Mouse (Mus musculus) midbrain, embryonic 16.5 days (tissue): ENCODE data around the gene Rab3gap1. TPM values are rescaled to one million over a fixed set of nuclear protein-coding genes. Genes with fewer than 3 reads are reported as not detected.

Source experiments
- ATAC-seq: fragments of 200-750 bp; cut with Nextera tagmentation; 2 replicates; pipeline ENCODE4 v1.8.0; 2017; ENCODE audit warnings: moderate TSS enrichment
- H3K27ac ChIP-seq: fragments of 300-500 bp; sonication (generic); 2 replicates; pipeline ENCODE4 v1.5.1; 2014; ENCODE audit warnings: mild to moderate bottlenecking, low read length, mixed read lengths
- H3K27me3 ChIP-seq: fragments of 300-500 bp; sonication (generic); 2 replicates; pipeline ENCODE4 v1.6.1; 2014; ENCODE audit warnings: low read depth, low read length, mixed read lengths; ENCODE audit not compliant: control insufficient read depth, insufficient read depth
- H3K36me3 ChIP-seq: fragments of 300-500 bp; sonication (generic); 2 replicates; pipeline ENCODE4 v1.6.1; 2014; ENCODE audit warnings: mild to moderate bottlenecking, low read length, moderate library complexity, mixed read lengths; ENCODE audit not compliant: control insufficient read depth, insufficient read depth
- H3K4me1 ChIP-seq: fragments of 300-500 bp; sonication (generic); 2 replicates; pipeline ENCODE4 v1.6.1; 2014; ENCODE audit warnings: mild to moderate bottlenecking, low read length, mixed read lengths; ENCODE audit not compliant: control insufficient read depth, insufficient read depth
- H3K4me2 ChIP-seq: fragments of 300-500 bp; sonication (generic); 2 replicates; pipeline ENCODE4 v1.6.1; 2014; ENCODE audit warnings: mild to moderate bottlenecking, low read length, mixed read lengths
- H3K4me3 ChIP-seq: fragments of 300-500 bp; sonication (generic); 2 replicates; pipeline ENCODE4 v1.5.1; 2014; ENCODE audit warnings: low read depth, mild to moderate bottlenecking, low read length, moderate library complexity, mixed read lengths
- H3K9ac ChIP-seq: fragments of 300-500 bp; sonication (generic); 2 replicates; pipeline ENCODE4 v1.6.1; 2014; ENCODE audit warnings: low read depth, low read length, mixed read lengths
- H3K9me3 ChIP-seq: fragments of 300-500 bp; sonication (generic); replicated peaks from 2 replicates; pipeline ENCODE4 v1.6.1; 2014; ENCODE audit warnings: mild to moderate bottlenecking, low read length, mixed read lengths; ENCODE audit not compliant: control insufficient read depth, poor library complexity, severe bottlenecking
- WGBS: fragments of 180-500 bp; shearing (Covaris S2); extraction: QIAGEN DNeasy Blood & Tissue Kit; methylation state at CpG from one replicate; pipeline ENCODE4 v1.1.7; 2014; 5-methylcytosine and 5-hydroxymethylcytosine counted together
- polyA plus RNA-seq: library from polyadenylated mRNA; unstranded; fragments of >200 nt; fragmentation: Nextera tagmentation; extraction: Ambion mirVana; gene quantifications from 2 replicates; pipeline ENCODE4 v1.2.1, GENCODE M21; 2015

Rab3gap1 gene
- polyA plus RNA-seq, 1 experiment from 2014 or later: 23.3 TPM

DNA sequence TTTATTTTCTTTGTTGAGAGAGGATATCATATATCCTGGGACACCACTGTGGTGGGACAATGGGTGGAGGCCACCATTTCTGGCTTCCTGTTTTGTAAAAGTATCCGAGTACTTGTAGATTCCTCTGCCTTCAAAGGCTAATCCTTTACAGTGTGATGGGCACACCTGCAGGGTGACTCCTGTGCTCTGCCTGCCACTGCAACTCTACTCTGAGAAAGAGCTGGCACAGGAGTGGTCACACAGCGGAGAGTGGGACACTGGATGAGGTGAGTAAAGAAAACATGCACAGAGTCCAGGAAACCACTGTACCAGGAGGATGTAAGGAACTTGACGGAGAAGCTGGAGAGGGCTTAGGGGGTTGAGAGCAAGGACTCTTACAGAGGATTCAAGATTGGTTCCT, 113.7 kb downstream of the Rab3gap1 start:
- Histone ChIP-seq H3K9me3 (no peaks in the 10 kb centered on the region), H3K4me1 (no peaks in the 10 kb centered on the region), H3K4me2 (no peak overlapping the region), H3K27ac (no peak overlapping the region), H3K9ac (no peak overlapping the region), H3K36me3 (no peaks in the 10 kb centered on the region), H3K4me3 (no peak overlapping the region), H3K27me3 (no peaks in the 10 kb centered on the region)
- WGBS: 83% methylated on average over 3 of the region's 3 CpGs
- ATAC-seq: no peak

GRCm38 (mm10) chr1:127983274-127983993, 114.9 kb downstream of the Rab3gap1 start:
- Histone ChIP-seq H3K27ac (no peak overlapping the region), H3K9me3 (no peaks in the 10 kb centered on the region), H3K27me3 (no peaks in the 10 kb centered on the region), H3K4me3 (no peak overlapping the region), H3K9ac (no peak overlapping the region), H3K36me3 (no peaks in the 10 kb centered on the region), H3K4me1 (no peaks in the 10 kb centered on the region), H3K4me2 (no peak overlapping the region)
- no peak for ATAC-seq
- 97% methylated on average over 5 of the region's 5 CpGs for whole genome bisulfite sequencing

- Histone ChIP-seq H3K9ac (no peak overlapping the region), H3K27ac (no peak overlapping the region), H3K36me3 (no peaks in the 10 kb centered on the region), H3K4me1 (peaks cover 5% of the 10 kb centered on the region), H3K27me3 (no peaks in the 10 kb centered on the region), H3K9me3 (no peaks in the 10 kb centered on the region), H3K4me2 (no peak overlapping the region), H3K4me3 (no peak overlapping the region)
- 40% methylated on average over 3 of the region's 3 CpGs for WGBS
- ATAC-seq: no peak
These were observed 116.8 kb downstream of the Rab3gap1 start for GRCm38 (mm10) chr1:127985391-127985790.

- WGBS: 85% methylated on average over 3 of the region's 3 CpGs
- Histone ChIP-seq H3K9ac (no peak overlapping the region), H3K27me3 (no peaks in the 10 kb centered on the region), H3K4me1 (peaks cover 12% of the 10 kb centered on the region), H3K4me3 (no peak overlapping the region), H3K27ac (no peak overlapping the region), H3K4me2 (no peak overlapping the region), H3K9me3 (no peaks in the 10 kb centered on the region), H3K36me3 (no peaks in the 10 kb centered on the region)
- ATAC-seq: no peak
These were observed 119.7 kb downstream of the Rab3gap1 start for GRCm38 (mm10) chr1:127988246-127988645.

- Histone ChIP-seq H3K4me1 (peaks cover 12% of the 10 kb centered on the region), H3K9me3 (no peaks in the 10 kb centered on the region), H3K36me3 (no peaks in the 10 kb centered on the region), H3K4me3 (no peak overlapping the region), H3K27ac (no peak overlapping the region), H3K9ac (no peak overlapping the region), H3K27me3 (no peaks in the 10 kb centered on the region), H3K4me2 (no peak overlapping the region)
- WGBS: 75% methylated on average over 4 of the region's 4 CpGs
- ATAC-seq: no peak
These were observed 120.8 kb downstream of the Rab3gap1 start for GRCm38 (mm10) chr1:127989387-127989786.

GRCm38 (mm10) chr1:127989876-127990731, 121.5 kb downstream of the Rab3gap1 start:
- Histone ChIP-seq H3K4me1 (peaks cover 12% of the 10 kb centered on the region), H3K9me3 (no peaks in the 10 kb centered on the region), H3K9ac (no peak overlapping the region; the same call in 1 of the 2 replicates), H3K27me3 (no peaks in the 10 kb centered on the region), H3K4me2 (no peak overlapping the region), H3K36me3 (no peaks in the 10 kb centered on the region), H3K27ac (peak overlapping the region; percentile 54), H3K4me3 (no peak overlapping the region)
- peak; percentile 79 for ATAC-seq
- 33% methylated on average over 9 of the region's 9 CpGs for WGBS

Other genes with a start within 250 kb of the Rab3gap1 start
- gene Tmem163, start 189.2 kb upstream of the Rab3gap1 start, polyA plus RNA-seq: 68.7 and 68.8 TPM in 2 replicates
- 0.12 TPM in 1 of 2 replicates, not detected in the other for gene Acmsd, start 139.4 kb upstream of the Rab3gap1 start, polyA plus RNA-seq
- 94.9 and 110 TPM in 2 replicates for gene Ccnt2, start 94.6 kb upstream of the Rab3gap1 start, polyA plus RNA-seq
- gene Map3k19, start 13.7 kb upstream of the Rab3gap1 start, polyA plus RNA-seq: 0.62 and 0.94 TPM in 2 replicates
- gene Zranb3, start 234.3 kb downstream of the Rab3gap1 start, polyA plus RNA-seq: 2.6 and 3.4 TPM in 2 replicates
- 84.1 and 89.1 TPM in 2 replicates for gene R3hdm1, start 234.5 kb downstream of the Rab3gap1 start, polyA plus RNA-seq